Mouse (Mus musculus) liver, embryonic 15.5 days (tissue): ENCODE data around the gene Klhl21. TPM values are rescaled to one million over a fixed set of nuclear protein-coding genes. Genes with fewer than 3 reads are reported as not detected.

ENCODE experiments used
- ATAC-seq: fragments of 200-750 bp; cut with Nextera tagmentation; 2 replicates; pipeline ENCODE4 v1.8.0; 2017; ENCODE audit warnings: moderate number of reproducible peaks, mild to moderate bottlenecking, moderate library complexity; ENCODE audit not compliant: insufficient read depth
- H3K27ac ChIP-seq: fragments of 300-500 bp; sonication (generic); replicated peaks from 2 replicates; pipeline ENCODE4 v1.5.1; 2015; ENCODE audit warnings: mild to moderate bottlenecking, inconsistent platforms
- H3K27me3 ChIP-seq: fragments of 300-500 bp; sonication (generic); 2 replicates; pipeline ENCODE4 v1.6.1; 2015; ENCODE audit warnings: mild to moderate bottlenecking, inconsistent platforms
- H3K36me3 ChIP-seq: fragments of 300-500 bp; sonication (generic); replicated peaks from 2 replicates; pipeline ENCODE4 v1.6.1; 2015; ENCODE audit warnings: moderate library complexity, mild to moderate bottlenecking, inconsistent platforms
- H3K4me1 ChIP-seq: fragments of 300-500 bp; sonication (generic); replicated peaks from 2 replicates; pipeline ENCODE4 v1.6.1; 2015; ENCODE audit warnings: inconsistent platforms
- H3K4me2 ChIP-seq: fragments of 300-500 bp; sonication (generic); 2 replicates; pipeline ENCODE4 v1.6.1; 2015; ENCODE audit warnings: moderate library complexity, mild to moderate bottlenecking, inconsistent platforms
- H3K4me3 ChIP-seq: fragments of 300-500 bp; sonication (generic); replicated peaks from 2 replicates; pipeline ENCODE4 v1.5.1; 2015; ENCODE audit warnings: mild to moderate bottlenecking, inconsistent platforms
- H3K9ac ChIP-seq: fragments of 300-500 bp; sonication (generic); 2 replicates; pipeline ENCODE4 v1.6.1; 2015; ENCODE audit warnings: moderate library complexity, mild to moderate bottlenecking, inconsistent platforms
- H3K9me3 ChIP-seq: fragments of 300-500 bp; sonication (generic); replicated peaks from 2 replicates; pipeline ENCODE4 v1.6.1; 2016; ENCODE audit warnings: inconsistent platforms
- WGBS: fragments of 180-500 bp; shearing (Covaris S2); methylation state at CpG from one replicate; pipeline ENCODE4 v1.1.7; 2015; ENCODE audit warnings: mixed read lengths; ENCODE audit not compliant: insufficient replicate concordance; 5-methylcytosine and 5-hydroxymethylcytosine counted together
- polyA plus RNA-seq: library from polyadenylated mRNA; unstranded; fragments of >200 nt; fragmentation: Nextera tagmentation; extraction: Ambion mirVana; gene quantifications from 2 replicates; pipeline ENCODE4 v1.2.1, GENCODE M21; 2015

Klhl21 gene
- polyA plus RNA-seq, 1 experiment from 2014 or later = 6.3 TPM

GRCm38 (mm10) chr4:152008148-152008500 is 479 bp upstream of the Klhl21 start:
- H3K27ac ChIP-seq = peak overlapping the region; percentile 59
- peak overlapping the region; percentile 100 for H3K4me2 ChIP-seq
- peaks cover 8% of the 10 kb centered on the region for H3K36me3 ChIP-seq
- no peaks in the 10 kb centered on the region for H3K9me3 ChIP-seq
- ATAC-seq = no peak
- H3K27me3 ChIP-seq = peaks cover 27% of the 10 kb centered on the region
- WGBS = 2% methylated on average over 14 of the region's 14 CpGs
- peak overlapping the region; percentile 81 for H3K4me3 ChIP-seq
- H3K9ac ChIP-seq = peak overlapping the region; percentile 73
- peaks cover 62% of the 10 kb centered on the region for H3K4me1 ChIP-seq

GRCm38 (mm10) chr4:152009076-152010051 is 761 bp downstream of the Klhl21 start:
- peaks cover 27% of the 10 kb centered on the region for H3K27me3 ChIP-seq
- H3K9ac ChIP-seq = peak overlapping the region; percentile 73
- H3K27ac ChIP-seq = peak overlapping the region; percentile 86
- ATAC-seq = peak; percentile 47
- peaks cover 70% of the 10 kb centered on the region for H3K4me1 ChIP-seq
- under 1% methylated on average over 115 of the region's 115 CpGs for WGBS
- peak overlapping the region; percentile 100 for H3K4me2 ChIP-seq
- H3K9me3 ChIP-seq = no peaks in the 10 kb centered on the region
- H3K4me3 ChIP-seq = peak overlapping the region; percentile 81
- H3K36me3 ChIP-seq = peaks cover 17% of the 10 kb centered on the region

- no peaks in the 10 kb centered on the region for H3K9me3 ChIP-seq
- peaks cover 26% of the 10 kb centered on the region for H3K36me3 ChIP-seq
- H3K4me1 ChIP-seq = peaks cover 70% of the 10 kb centered on the region
- H3K4me2 ChIP-seq = peak overlapping the region; percentile 100
- peak; percentile 65 for ATAC-seq
- H3K27ac ChIP-seq = peak overlapping the region; percentile 86
- H3K4me3 ChIP-seq = peak overlapping the region; percentile 81
- 2% methylated on average over 10 of the region's 10 CpGs for whole genome bisulfite sequencing
- H3K9ac ChIP-seq = peak overlapping the region; percentile 73
- peaks cover 27% of the 10 kb centered on the region for H3K27me3 ChIP-seq
Measured at GRCm38 (mm10) chr4:152010091-152010706, 1.6 kb downstream of the Klhl21 start.

GRCm38 (mm10) chr4:152010707-152011134 is 2.1 kb downstream of the Klhl21 start:
- peak; percentile 41 for ATAC-seq
- WGBS = 6% methylated on average over 13 of the region's 13 CpGs
- peaks cover 70% of the 10 kb centered on the region for H3K4me1 ChIP-seq

GRCm38 (mm10) chr4:152011171-152011760 is 2.7 kb downstream of the Klhl21 start:
- no peaks in the 10 kb centered on the region for H3K9me3 ChIP-seq
- ATAC-seq = peak; percentile 11
- H3K4me2 ChIP-seq = peak overlapping the region; percentile 100
- 56% methylated on average over 8 of the region's 8 CpGs for WGBS
- peaks cover 25% of the 10 kb centered on the region for H3K27me3 ChIP-seq
- peaks cover 70% of the 10 kb centered on the region for H3K4me1 ChIP-seq
- peaks cover 36% of the 10 kb centered on the region for H3K36me3 ChIP-seq
- peak overlapping the region; percentile 73 for H3K9ac ChIP-seq
- H3K27ac ChIP-seq = peak overlapping the region; percentile 86
- H3K4me3 ChIP-seq = peak overlapping the region; percentile 81

More at GRCm38 (mm10) chr4:152010707-152011134, 2.1 kb downstream of the Klhl21 start:
- peak overlapping the region; percentile 81 for H3K4me3 ChIP-seq
- H3K4me2 ChIP-seq = peak overlapping the region; percentile 100
- H3K27ac ChIP-seq = peak overlapping the region; percentile 86
- H3K9me3 ChIP-seq = no peaks in the 10 kb centered on the region
- peaks cover 27% of the 10 kb centered on the region for H3K27me3 ChIP-seq
- H3K36me3 ChIP-seq = peaks cover 31% of the 10 kb centered on the region
- peak overlapping the region; percentile 73 for H3K9ac ChIP-seq

- Histone ChIP-seq H3K36me3 (peaks cover 41% of the 10 kb centered on the region), H3K4me2 (no peak overlapping the region), H3K4me3 (no peak overlapping the region), H3K27ac (0 out of 2 replicates have a peak overlapping the region, but pooled peaks have one; percentile 3), H3K9me3 (no peaks in the 10 kb centered on the region), H3K4me1 (peaks cover 65% of the 10 kb centered on the region), H3K9ac (no peak overlapping the region), H3K27me3 (peaks cover 17% of the 10 kb centered on the region)
- WGBS = 93% methylated on average over 16 of the region's 16 CpGs
- no peak for ATAC-seq
Measured at GRCm38 (mm10) chr4:152012109-152012508, 3.5 kb downstream of the Klhl21 start.

- H3K9me3 ChIP-seq = no peaks in the 10 kb centered on the region
- no peak overlapping the region for H3K27ac ChIP-seq
- H3K4me3 ChIP-seq = no peak overlapping the region
- no peak overlapping the region for H3K4me2 ChIP-seq
- 72% methylated on average over 12 of the region's 12 CpGs for WGBS
- H3K4me1 ChIP-seq = peaks cover 54% of the 10 kb centered on the region
- ATAC-seq = no peak
- peaks cover 41% of the 10 kb centered on the region for H3K36me3 ChIP-seq
- H3K9ac ChIP-seq = no peak overlapping the region
- H3K27me3 ChIP-seq = peaks cover 6% of the 10 kb centered on the region
Measured at GRCm38 (mm10) chr4:152013036-152013813, 4.6 kb downstream of the Klhl21 start.

GRCm38 (mm10) chr4:152019073-152019472 is 10.5 kb downstream of the Klhl21 start:
- no peak overlapping the region for H3K27ac ChIP-seq
- no peak for ATAC-seq
- H3K27me3 ChIP-seq = no peaks in the 10 kb centered on the region
- no peak overlapping the region for H3K4me3 ChIP-seq
- 68% methylated on average over 6 of the region's 6 CpGs for whole genome bisulfite sequencing
- H3K36me3 ChIP-seq = peaks cover 74% of the 10 kb centered on the region
- H3K9ac ChIP-seq = no peak overlapping the region
- no peak overlapping the region for H3K4me2 ChIP-seq
- 0 out of 2 replicates have a peak, but pooled peaks cover 9% of the 10 kb centered on the region for H3K4me1 ChIP-seq
- H3K9me3 ChIP-seq = no peaks in the 10 kb centered on the region

- Histone ChIP-seq H3K4me1 (peaks cover 19% of the 10 kb centered on the region), H3K9me3 (no peaks in the 10 kb centered on the region), H3K9ac (no peak overlapping the region), H3K36me3 (peaks cover 64% of the 10 kb centered on the region), H3K4me3 (no peak overlapping the region), H3K27me3 (no peaks in the 10 kb centered on the region), H3K4me2 (no peak overlapping the region), H3K27ac (no peak overlapping the region)
- no peak for ATAC-seq
- WGBS = 84% methylated on average over 21 of the region's 21 CpGs
Measured at GRCm38 (mm10) chr4:152020024-152020423, 11.4 kb downstream of the Klhl21 start.

- Histone ChIP-seq H3K4me3 (no peak overlapping the region), H3K27me3 (no peaks in the 10 kb centered on the region), H3K4me1 (peaks cover 35% of the 10 kb centered on the region), H3K36me3 (peaks cover 53% of the 10 kb centered on the region), H3K9me3 (no peaks in the 10 kb centered on the region), H3K4me2 (no peak overlapping the region), H3K9ac (no peak overlapping the region), H3K27ac (no peak overlapping the region)
- 72% methylated on average over 12 of the region's 12 CpGs for WGBS
- ATAC-seq = no peak
Measured at GRCm38 (mm10) chr4:152021568-152022097, 13.0 kb downstream of the Klhl21 start.
